8 mouse cellular contexts compared by ENCODE assay signal in the genomic region with DNA sequence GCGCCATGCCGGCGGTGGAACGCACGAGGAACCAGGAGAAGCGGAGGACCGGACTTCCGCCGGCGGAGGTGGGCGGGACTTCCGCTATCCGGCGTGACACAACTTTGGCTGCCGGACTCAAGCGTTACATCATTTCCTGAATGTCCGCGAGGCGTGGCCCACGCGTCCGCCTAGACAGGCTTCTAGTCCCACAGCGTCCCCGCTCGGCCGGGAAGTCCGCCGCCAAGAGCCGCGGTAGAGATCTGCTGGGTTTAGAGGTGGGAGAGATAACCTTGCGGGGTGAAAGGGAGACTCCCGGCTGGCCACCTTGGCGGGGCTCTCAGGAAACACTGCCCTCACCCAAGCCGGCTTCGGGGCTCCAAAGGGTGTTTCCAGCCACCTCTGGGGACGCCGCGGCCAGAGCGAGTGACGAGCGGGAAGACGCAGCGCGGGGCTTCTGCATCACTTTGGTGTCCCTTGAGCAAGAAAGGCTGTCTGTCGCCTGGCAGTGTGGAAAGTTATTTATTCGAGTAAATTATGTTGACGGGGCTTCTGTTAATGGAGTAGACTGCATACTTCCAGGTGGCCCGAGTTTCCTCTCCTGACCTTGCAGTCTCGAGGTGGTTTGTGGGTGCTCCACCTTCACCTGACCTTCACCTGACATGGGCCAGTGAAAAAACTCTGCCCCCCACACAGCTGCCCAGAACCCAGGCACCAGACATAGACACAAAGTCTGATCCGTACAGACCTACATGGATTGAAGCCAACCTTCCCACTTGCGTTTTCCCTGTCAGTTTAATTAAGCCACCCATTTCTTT. TPM values are rescaled to one million over a fixed set of nuclear protein-coding genes. Genes with fewer than 3 reads are reported as not detected.
A peak's percentile ranks its signal among the peaks of the same experiment; 100 is the strongest.
DNase-seq lines count a peak whose midpoint lies in the region; ATAC-seq and TF ChIP-seq lines count a peak whose summit lies in the region.

TSS of gene Gtpbp4 (minus strand) at position 94 of the 797 bp plus-strand sequence.

- peak; percentile 98 for DNase-seq in CD4-positive helper T cell, adult 2 months (ENCODE audit: low read depth, low spot score)
- DNase-seq in brain, embryonic 18.5 days (ENCODE audit: low read depth, low spot score): peak; percentile 94
- DNase-seq in kidney, postnatal 0 days (ENCODE audit: low spot score): peak; percentile 97
- peak; percentile 93 for DNase-seq in liver, embryonic 11.5 days (ENCODE audit: low spot score)
- peak; percentile 97 for DNase-seq in naive thymus-derived CD4-positive, alpha-beta T cell, adult 2 months (ENCODE audit: low read depth)

- no peaks in the 10 kb centered on the region for H3K27me3 ChIP-seq in heart, embryonic 12.5 days (replicated peaks)
- H3K27me3 ChIP-seq in kidney, postnatal 0 days (ENCODE audit: insufficient read depth, low read length): no peaks in the 10 kb centered on the region
- H3K27me3 ChIP-seq in liver, embryonic 11.5 days (replicated peaks; ENCODE audit: control insufficient read depth, insufficient read depth, low read length): no peaks in the 10 kb centered on the region
- no peaks in the 10 kb centered on the region for H3K27me3 ChIP-seq in stomach, embryonic 14.5 days (ENCODE audit: control insufficient read depth, insufficient read depth, low read length)

- peak within 1 kb of the TSS; percentile 94 for H3K9ac ChIP-seq in heart, embryonic 12.5 days
- H3K9ac ChIP-seq in kidney, postnatal 0 days (ENCODE audit: low read depth, low read length): peak within 1 kb of the TSS; percentile 70
- H3K9ac ChIP-seq in liver, embryonic 11.5 days (ENCODE audit: low read depth, low read length): peak within 1 kb of the TSS; percentile 81
- H3K9ac ChIP-seq in stomach, embryonic 14.5 days (replicated peaks; ENCODE audit: low read depth, low read length): peak within 1 kb of the TSS; percentile 75

- WGBS in heart, embryonic 12.5 days: 1% methylated on average over 51 of the region's 51 CpGs
- under 1% methylated on average over 51 of the region's 51 CpGs for WGBS in kidney, postnatal 0 days
- WGBS in liver, embryonic 11.5 days: under 1% methylated on average over 51 of the region's 51 CpGs
- WGBS in stomach, embryonic 14.5 days: under 1% methylated on average over 51 of the region's 51 CpGs

- H3K4me2 ChIP-seq in heart, embryonic 12.5 days: peak within 1 kb of the TSS; percentile 83
- H3K4me2 ChIP-seq in kidney, postnatal 0 days (ENCODE audit: low read length): peak within 1 kb of the TSS; percentile 62
- peak within 1 kb of the TSS; percentile 83 for H3K4me2 ChIP-seq in liver, embryonic 11.5 days
- peak within 1 kb of the TSS; percentile 66 for H3K4me2 ChIP-seq in stomach, embryonic 14.5 days (replicated peaks; ENCODE audit: low read depth, low read length)

- H3K4me3 ChIP-seq in heart, embryonic 12.5 days: peak within 1 kb of the TSS; percentile 95
- H3K4me3 ChIP-seq in kidney, postnatal 0 days (replicated peaks; ENCODE audit: low read depth, low read length): peak within 1 kb of the TSS; percentile 88
- peak within 1 kb of the TSS; percentile 87 for H3K4me3 ChIP-seq in liver, embryonic 11.5 days (ENCODE audit: low read depth, low read length)
- H3K4me3 ChIP-seq in stomach, embryonic 14.5 days (ENCODE audit: low read depth, low read length): peak within 1 kb of the TSS; percentile 87

- peak within 1 kb of the TSS; percentile 93 for H3K27ac ChIP-seq in heart, embryonic 12.5 days (ENCODE audit: poor library complexity, severe bottlenecking)
- peak within 1 kb of the TSS; percentile 88 for H3K27ac ChIP-seq in kidney, postnatal 0 days
- peak within 1 kb of the TSS; percentile 80 for H3K27ac ChIP-seq in liver, embryonic 11.5 days (ENCODE audit: low read depth, low read length)
- H3K27ac ChIP-seq in stomach, embryonic 14.5 days (ENCODE audit: low read length): peak within 1 kb of the TSS; percentile 66; the same call in 1 of the 2 replicates

- peak; percentile 79 for TF ChIP-seq CTCF in kidney, postnatal 0 days (IDR thresholded peaks at IDR 0.05; ENCODE audit: low read depth)

- no peaks in the 10 kb centered on the region for H3K9me3 ChIP-seq in heart, embryonic 12.5 days (replicated peaks)
- no peaks in the 10 kb centered on the region for H3K9me3 ChIP-seq in kidney, postnatal 0 days (replicated peaks; ENCODE audit: low read length)
- no peaks in the 10 kb centered on the region for H3K9me3 ChIP-seq in liver, embryonic 11.5 days (ENCODE audit: control insufficient read depth, low read length)
- H3K9me3 ChIP-seq in stomach, embryonic 14.5 days (ENCODE audit: control insufficient read depth, low read depth, low read length): no peaks in the 10 kb centered on the region

- peak; percentile 94 for ATAC-seq in erythroid progenitor cell, adult 5-6 weeks (replicated peaks; ENCODE audit: low FRiP score, poor library complexity, severe bottlenecking)
- ATAC-seq in heart, embryonic 12.5 days (ENCODE audit: insufficient number of reproducible peaks, low FRiP score): peak; percentile 98
- peak; percentile 98 for ATAC-seq in kidney, postnatal 0 days (replicated peaks; ENCODE audit: low FRiP score, low read depth)
- ATAC-seq in liver, embryonic 11.5 days (replicated peaks; ENCODE audit: low FRiP score): peak; percentile 96
- ATAC-seq in stomach, embryonic 14.5 days (ENCODE audit: insufficient number of reproducible peaks, insufficient read depth, low FRiP score, low read depth): peak; percentile 98

- H3K36me3 ChIP-seq in heart, embryonic 12.5 days: peaks cover 8% of the 10 kb centered on the region; the same call in 1 of the 2 replicates
- H3K36me3 ChIP-seq in kidney, postnatal 0 days (ENCODE audit: insufficient read depth, low read length): 0 out of 2 replicates have a peak, but pooled peaks cover 2% of the 10 kb centered on the region
- peaks cover 4% of the 10 kb centered on the region; the same call in 1 of the 2 replicates for H3K36me3 ChIP-seq in liver, embryonic 11.5 days (ENCODE audit: control insufficient read depth, insufficient read depth, low read length)
- H3K36me3 ChIP-seq in stomach, embryonic 14.5 days (ENCODE audit: control insufficient read depth, insufficient read depth, low read length): peaks cover 4% of the 10 kb centered on the region; the same call in 1 of the 2 replicates

- peaks cover 8% of the 10 kb centered on the region for H3K4me1 ChIP-seq in heart, embryonic 12.5 days (replicated peaks)
- H3K4me1 ChIP-seq in kidney, postnatal 0 days (replicated peaks; ENCODE audit: insufficient read depth, low read length): peaks cover 6% of the 10 kb centered on the region; the same call in 1 of the 2 replicates
- peaks cover 12% of the 10 kb centered on the region; the same call in 1 of the 2 replicates for H3K4me1 ChIP-seq in liver, embryonic 11.5 days (replicated peaks; ENCODE audit: control insufficient read depth, insufficient read depth, low read length)
- H3K4me1 ChIP-seq in stomach, embryonic 14.5 days (ENCODE audit: control insufficient read depth, insufficient read depth, low read length): 0 out of 2 replicates have a peak, but pooled peaks cover 2% of the 10 kb centered on the region

RNA-seq across cellular contexts. Expression of gene Gtpbp4, which starts in this region (rescaled TPM):
- 13.7 and 24.7 TPM in 2 replicates for total RNA-seq in erythroid progenitor cell, adult 5-6 weeks (2015; ENCODE audit: low replicate concordance)
- 22.9 and 25.8 TPM in 2 replicates for total RNA-seq in erythroid progenitor cell, adult 5-6 weeks (2017; ENCODE audit: low replicate concordance)
- 52.5 and 53.3 TPM in 2 replicates for polyA plus RNA-seq in heart, embryonic 12.5 days (2016; fragmentation: Nextera tagmentation; extraction: Ambion mirVana)
- 61.0 and 65.4 TPM in 2 replicates for polyA plus RNA-seq in kidney, postnatal 0 days (2015; fragmentation: Nextera tagmentation; extraction: Ambion mirVana)
- polyA plus RNA-seq in liver, embryonic 11.5 days (2014; fragmentation: Nextera tagmentation; extraction: Ambion mirVana): 108 and 109 TPM in 2 replicates
- 85.1 and 85.6 TPM in 2 replicates for polyA plus RNA-seq in stomach, embryonic 14.5 days (2014; fragmentation: Nextera tagmentation; extraction: Ambion mirVana)

Comparison
In these comparisons a context has a peak if more than half of its experiments do, and no peak if none do; other contexts are left out.
1. Peak in every context shown above with its lines: DNase-seq, ATAC-seq, H3K4me3 ChIP-seq and H3K27ac ChIP-seq.